Mouse (Mus musculus) G1E (cell line): ENCODE data around the gene Gba. TPM values are rescaled to one million over a fixed set of nuclear protein-coding genes. Genes with fewer than 3 reads are reported as not detected.

Experiments
- ATAC-seq: 2 replicates; pipeline ENCODE4 v1.8.0; 2016; ENCODE audit warnings: mild to moderate bottlenecking; ENCODE audit not compliant: insufficient number of reproducible peaks, poor library complexity, low FRiP score, severe bottlenecking; ENCODE audit errors: extremely low read depth
- DNase-seq: peaks from one replicate; pipeline ENCODE4 v3.0.0; 2012; ENCODE audit warnings: low spot score
- H3K27me3 ChIP-seq: 2 replicates; pipeline ENCODE4 v1.6.1; 2012; ENCODE audit warnings: mild to moderate bottlenecking, low read length, inconsistent platforms; ENCODE audit not compliant: insufficient read depth
- H3K36me3 ChIP-seq: replicated peaks from 2 replicates; pipeline ENCODE3; 2012; ENCODE audit warnings: mild to moderate bottlenecking, inconsistent platforms
- H3K4me1 ChIP-seq: 2 replicates; pipeline ENCODE4 v1.6.1; 2012; ENCODE audit warnings: low read depth, low read length, inconsistent platforms, mixed read lengths; ENCODE audit not compliant: insufficient read depth
- H3K4me3 ChIP-seq: 2 replicates; pipeline ENCODE4 v1.5.1; 2012; ENCODE audit warnings: low read depth, mild to moderate bottlenecking, inconsistent platforms, low read length, moderate library complexity, mixed read lengths
- H3K9me3 ChIP-seq: replicated peaks from 2 replicates; pipeline ENCODE4 v1.6.1; 2012; ENCODE audit warnings: inconsistent platforms
- CTCF ChIP-seq: IDR thresholded peaks from 2 replicates; pipeline ENCODE4 v1.5.1; 2012; ENCODE audit warnings: low read depth, low read length, inconsistent platforms, mixed read lengths
- GATA1 ChIP-seq: IDR thresholded peaks from 2 replicates; pipeline ENCODE4 v1.6.1; 2012; ENCODE audit warnings: borderline replicate concordance, low read length, inconsistent platforms, mixed read lengths
- GATA2 ChIP-seq: IDR thresholded peaks from 2 replicates; pipeline ENCODE4 v1.6.1; 2012; ENCODE audit warnings: low read depth, low read length, inconsistent platforms, borderline replicate concordance
- POLR2AphosphoS5 ChIP-seq: IDR thresholded peaks from 2 replicates; pipeline ENCODE4 v1.6.1; 2012; ENCODE audit warnings: low read depth, low read length, inconsistent platforms; ENCODE audit not compliant: insufficient replicate concordance
- TAL1 ChIP-seq: conservative IDR thresholded peaks from 2 replicates; pipeline ENCODE4 v1.6.1; 2012; ENCODE audit warnings: low read depth, low read length, inconsistent platforms, mixed read lengths
- polyA plus RNA-seq: library from polyadenylated mRNA; stranded (reverse); fragments of >175 nt; gene quantifications from 2 replicates; pipeline ENCODE4 v1.2.3, GENCODE M21; 2012
- total RNA-seq, 2 experiments: library from RNA; stranded (forward) in 1 of 2; stranded (reverse) in 1 of 2; fragments of 200-1000 nt in 1 of 2; fragments of >200 nt in 1 of 2; fragmentation: Nextera tagmentation in 1 of 2; gene quantifications; 2 replicates each; pipeline ENCODE4 v1.2.3; 2014 to 2017

The Gba gene
- total and polyA plus RNA-seq, 3 experiments: 6.0 to 72.4 (median 36.1) TPM

DNA sequence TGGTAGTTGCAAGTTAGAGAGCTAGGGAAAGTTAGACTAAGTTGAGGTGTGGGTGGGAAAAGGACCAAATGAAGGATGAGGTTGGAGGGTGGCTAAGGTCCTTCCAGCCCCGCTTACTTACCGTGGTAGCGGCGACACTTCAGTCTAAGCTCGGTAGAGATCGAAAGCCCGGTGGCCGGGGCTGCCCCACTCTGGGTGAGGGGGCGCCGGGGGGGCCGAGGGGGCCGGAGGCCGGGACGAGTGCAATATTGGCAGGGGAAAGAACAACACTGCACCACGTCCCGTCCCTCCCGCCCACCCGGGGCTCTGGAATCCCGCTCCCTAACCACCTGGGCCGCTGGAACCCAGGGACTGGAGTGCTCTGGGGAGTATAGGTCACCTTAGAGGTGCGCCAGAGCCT lies 24.2 kb downstream of the Gba start, which contains the start of gene Mtx1:
Gene Mtx1 (minus strand): TSS at position 189 of the 400 bp plus-strand sequence.
- H3K27me3 ChIP-seq: peaks cover 85% of the 10 kb centered on the region
- TF ChIP-seq GATA2: no peak
- TF ChIP-seq TAL1: no peak
- no peak for TF ChIP-seq POLR2AphosphoS5
- TF ChIP-seq GATA1: no peak
- TF ChIP-seq CTCF: no peak
- DNase-seq (no peak), ATAC-seq (no peak)
- H3K4me1 ChIP-seq: peaks cover 30% of the 10 kb centered on the region
- H3K36me3 ChIP-seq: no peaks in the 10 kb centered on the region
- H3K9me3 ChIP-seq: no peaks in the 10 kb centered on the region
- H3K4me3 ChIP-seq: peak within 1 kb of the TSS; percentile 65; the same call in 1 of the 2 replicates

DNA sequence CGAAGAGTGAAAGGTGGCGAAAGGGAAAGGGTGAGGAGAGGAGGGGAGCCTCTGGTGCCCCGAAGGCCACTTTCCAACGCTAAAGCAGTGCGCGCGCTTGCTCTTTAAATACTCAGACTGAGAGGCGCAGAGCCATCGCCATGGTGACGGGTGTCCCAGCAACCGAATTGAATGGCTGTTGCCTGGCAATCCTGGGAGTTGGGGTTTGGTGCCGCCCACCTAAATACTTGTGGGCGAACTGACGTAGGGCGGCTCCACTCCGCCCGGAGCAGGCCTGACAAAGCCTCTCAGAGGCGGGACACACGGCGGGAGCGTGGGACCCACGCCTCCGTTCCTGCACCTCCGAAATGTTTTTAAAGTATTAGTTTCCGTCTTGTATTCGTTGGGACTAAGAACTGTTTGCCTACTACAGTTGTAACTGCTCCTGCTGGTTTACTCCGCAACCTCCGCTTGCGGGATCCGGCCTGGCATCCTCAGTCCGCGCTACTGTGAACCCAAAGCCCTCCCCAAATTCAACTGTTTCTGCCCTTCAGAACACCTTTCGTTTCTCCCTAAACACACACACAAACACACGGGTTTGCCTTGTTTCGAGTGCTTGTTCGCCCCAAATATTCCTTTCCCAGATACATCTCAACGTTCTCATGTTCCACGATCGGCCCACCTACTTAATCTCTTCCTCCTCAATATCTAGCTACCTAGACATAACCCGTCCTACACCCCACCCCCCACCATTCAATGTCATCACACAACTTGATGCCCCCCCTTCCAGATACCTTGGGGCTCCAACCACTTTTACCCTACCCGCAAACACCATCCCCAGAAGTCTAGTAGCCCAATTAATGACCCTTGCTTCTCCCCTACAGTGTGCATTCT lies 24.8 kb downstream of the Gba start:
- Histone ChIP-seq H3K4me3 (peak overlapping the region; percentile 65; the same call in 1 of the 2 replicates), H3K9me3 (no peaks in the 10 kb centered on the region)

GRCm38 (mm10) chr3:89228180-89228549 lies 25.4 kb downstream of the Gba start:
- no peaks in the 10 kb centered on the region for H3K36me3 ChIP-seq
- TF ChIP-seq CTCF: peak; percentile 94
- TF ChIP-seq GATA2: no peak
- DNase-seq (peak; percentile 89), ATAC-seq (peak; percentile 68)
- H3K4me3 ChIP-seq: peak overlapping the region; percentile 65
- peaks cover 39% of the 10 kb centered on the region for H3K4me1 ChIP-seq
- H3K9me3 ChIP-seq: no peaks in the 10 kb centered on the region
- peaks cover 90% of the 10 kb centered on the region for H3K27me3 ChIP-seq

More for the DNA sequence above, 24.8 kb downstream of the Gba start:
- no peak for TF ChIP-seq GATA2
- TF ChIP-seq GATA1: no peak
- TF ChIP-seq TAL1: no peak
- TF ChIP-seq POLR2AphosphoS5: no peak
- no peak for TF ChIP-seq CTCF
- Histone ChIP-seq H3K36me3 (no peaks in the 10 kb centered on the region), H3K4me1 (peaks cover 33% of the 10 kb centered on the region), H3K27me3 (peaks cover 90% of the 10 kb centered on the region)
- DNase-seq: peak; percentile 56
- ATAC-seq: no peak

- Histone ChIP-seq H3K9me3 (no peaks in the 10 kb centered on the region), H3K36me3 (no peaks in the 10 kb centered on the region), H3K4me3 (peak within 1 kb of the TSS; percentile 65), H3K27me3 (peaks cover 90% of the 10 kb centered on the region), H3K4me1 (peaks cover 45% of the 10 kb centered on the region)
- TF ChIP-seq GATA2 (no peak), POLR2AphosphoS5 (no peak), CTCF (no peak), GATA1 (no peak), TAL1 (no peak)
- DNase-seq (no peak), ATAC-seq (no peak)
Observed at GRCm38 (mm10) chr3:89228836-89229235, 26.1 kb downstream of the Gba start, which contains the start of gene Muc1. TSS of gene Muc1 (plus strand) at chr3:89229057.

- H3K36me3 ChIP-seq: no peaks in the 10 kb centered on the region
- H3K4me3 ChIP-seq: no peak overlapping the region
- TF ChIP-seq CTCF (no peak), POLR2AphosphoS5 (no peak), GATA1 (no peak), TAL1 (no peak), GATA2 (no peak)
- peaks cover 90% of the 10 kb centered on the region for H3K27me3 ChIP-seq
- H3K4me1 ChIP-seq: peaks cover 46% of the 10 kb centered on the region
- DNase-seq: no peak
- no peaks in the 10 kb centered on the region for H3K9me3 ChIP-seq
- no peak for ATAC-seq
Observed at GRCm38 (mm10) chr3:89229276-89229675, 26.5 kb downstream of the Gba start.

- Histone ChIP-seq H3K4me3 (no peak overlapping the region; the same call in 1 of the 2 replicates), H3K27me3 (peaks cover 90% of the 10 kb centered on the region), H3K36me3 (no peaks in the 10 kb centered on the region), H3K4me1 (peaks cover 43% of the 10 kb centered on the region), H3K9me3 (no peaks in the 10 kb centered on the region)
- TF ChIP-seq POLR2AphosphoS5 (no peak), GATA1 (no peak), TAL1 (no peak), CTCF (no peak), GATA2 (no peak)
- no peak for ATAC-seq
- DNase-seq: no peak
Observed at GRCm38 (mm10) chr3:89230561-89230960, 27.8 kb downstream of the Gba start.
